Mouse (Mus musculus): ENCODE data around the gene Borcs7. TPM values are rescaled to one million over a fixed set of nuclear protein-coding genes. Genes with fewer than 3 reads are reported as not detected.

Gene Borcs7
- polyA plus RNA-seq, 1 experiment, result 5.3 TPM

- no peaks in the 10 kb centered on the region for H3K27me3 ChIP-seq (ENCODE audit: control insufficient read depth, insufficient read depth, insufficient read length)
- peaks cover 16% of the 10 kb centered on the region for H3K36me3 ChIP-seq (ENCODE audit: control insufficient read depth, insufficient read depth)
- TF ChIP-seq POLR2AphosphoS2 (IDR thresholded peaks at IDR 0.05; ENCODE audit: insufficient read length, low read depth), result peak; percentile 77
- TF ChIP-seq MYOG (IDR thresholded peaks at IDR 0.05; ENCODE audit: control insufficient read depth in 1 of 3, insufficient read depth in 1 of 3, insufficient read length in 2 of 3, low read depth in 2 of 3), result no peak
- no peaks in the 10 kb centered on the region for H3K79me2 ChIP-seq (ENCODE audit: control insufficient read depth, insufficient read depth)
- H3K4me2 ChIP-seq (ENCODE audit: low read depth), result no peak overlapping the region
- no peak overlapping the region for H3K4me3 ChIP-seq
- no peak overlapping the region for H3ac ChIP-seq (ENCODE audit: control insufficient read depth, insufficient read length)
Observed at GRCm38 (mm10) chr19:46658348-46658747, 31.4 kb upstream of the Borcs7 start.

GRCm38 (mm10) chr19:46658851-46659250 lies 30.9 kb upstream of the Borcs7 start:
- TF ChIP-seq SRF (IDR thresholded peaks at IDR 0.05; ENCODE audit: control insufficient read depth, insufficient read length, low read depth), result no peak
- no peak for TF ChIP-seq MYOD1 (IDR thresholded peaks at IDR 0.05; ENCODE audit: control insufficient read depth in 1 of 3, insufficient read length in 2 of 3, low read depth in 2 of 3)
- no peak for TF ChIP-seq TCF3 (IDR thresholded peaks at IDR 0.05; ENCODE audit: insufficient read length, low read depth)
- TF ChIP-seq CEBPB (IDR thresholded peaks at IDR 0.05; ENCODE audit: insufficient read depth, poor library complexity, severe bottlenecking), result no peak
- TF ChIP-seq MYOG (IDR thresholded peaks at IDR 0.05; ENCODE audit: control insufficient read depth in 1 of 3, insufficient read depth in 1 of 3, insufficient read length in 2 of 3, low read depth in 2 of 3), result no peak
- TF ChIP-seq TCF12 (IDR thresholded peaks at IDR 0.05; ENCODE audit: insufficient read depth, poor library complexity, severe bottlenecking), result no peak
- TF ChIP-seq E2F4 (IDR thresholded peaks at IDR 0.05; ENCODE audit: insufficient read depth), result no peak
- TF ChIP-seq POLR2AphosphoS2 (IDR thresholded peaks at IDR 0.05; ENCODE audit: insufficient read length, low read depth), result peak; percentile 24
- TF ChIP-seq USF1 (IDR thresholded peaks at IDR 0.05; ENCODE audit: low read depth), result no peak
- Histone ChIP-seq H3K4me2 (ENCODE audit: low read depth) (no peak overlapping the region), H3K36me3 (ENCODE audit: control insufficient read depth, insufficient read depth) (peaks cover 16% of the 10 kb centered on the region), H3K79me2 (ENCODE audit: control insufficient read depth, insufficient read depth) (no peaks in the 10 kb centered on the region), H3K27me3 (ENCODE audit: control insufficient read depth, insufficient read depth, insufficient read length) (no peaks in the 10 kb centered on the region), H3K4me3 (no peak overlapping the region), H3ac (ENCODE audit: control insufficient read depth, insufficient read length) (no peak overlapping the region)

- Histone ChIP-seq H3K4me3 (no peak overlapping the region), H3K4me2 (ENCODE audit: low read depth) (no peak overlapping the region), H3ac (ENCODE audit: control insufficient read depth, insufficient read length) (no peak overlapping the region), H3K27me3 (ENCODE audit: control insufficient read depth, insufficient read depth, insufficient read length) (no peaks in the 10 kb centered on the region), H3K79me2 (ENCODE audit: control insufficient read depth, insufficient read depth) (no peaks in the 10 kb centered on the region), H3K36me3 (ENCODE audit: control insufficient read depth, insufficient read depth) (peaks cover 3% of the 10 kb centered on the region)
- no peak for TF ChIP-seq TCF12 (IDR thresholded peaks at IDR 0.05; ENCODE audit: insufficient read depth, poor library complexity, severe bottlenecking)
Observed at GRCm38 (mm10) chr19:46661511-46661910, 28.2 kb upstream of the Borcs7 start.

- H3K27me3 ChIP-seq (ENCODE audit: control insufficient read depth, insufficient read depth, insufficient read length), result no peaks in the 10 kb centered on the region
- H3K36me3 ChIP-seq (ENCODE audit: control insufficient read depth, insufficient read depth), result no peaks in the 10 kb centered on the region
- no peaks in the 10 kb centered on the region for H3K79me2 ChIP-seq (ENCODE audit: control insufficient read depth, insufficient read depth)
- H3K4me3 ChIP-seq, result no peak overlapping the region
- no peak for TF ChIP-seq TCF3 (IDR thresholded peaks at IDR 0.05; ENCODE audit: insufficient read length, low read depth)
- TF ChIP-seq MYOD1 (IDR thresholded peaks at IDR 0.05; ENCODE audit: control insufficient read depth in 1 of 3, insufficient read length in 2 of 3, low read depth in 2 of 3), result no peak
- no peak for TF ChIP-seq POLR2AphosphoS2 (IDR thresholded peaks at IDR 0.05; ENCODE audit: insufficient read length, low read depth)
- no peak for TF ChIP-seq TCF12 (IDR thresholded peaks at IDR 0.05; ENCODE audit: insufficient read depth, poor library complexity, severe bottlenecking)
- TF ChIP-seq SRF (IDR thresholded peaks at IDR 0.05; ENCODE audit: control insufficient read depth, insufficient read length, low read depth), result no peak
- TF ChIP-seq USF1 (IDR thresholded peaks at IDR 0.05; ENCODE audit: low read depth), result no peak
- no peak for TF ChIP-seq POLR2A (IDR thresholded peaks at IDR 0.05; ENCODE audit: insufficient read length, low read depth)
- no peak for TF ChIP-seq CEBPB (IDR thresholded peaks at IDR 0.05; ENCODE audit: insufficient read depth, poor library complexity, severe bottlenecking)
- TF ChIP-seq REST (IDR thresholded peaks at IDR 0.05; ENCODE audit: insufficient read depth, insufficient read length), result no peak
- TF ChIP-seq MAX (IDR thresholded peaks at IDR 0.05; ENCODE audit: low read depth), result no peak
- TF ChIP-seq E2F4 (IDR thresholded peaks at IDR 0.05; ENCODE audit: insufficient read depth), result no peak
- no peak for TF ChIP-seq MYOG (IDR thresholded peaks at IDR 0.05; ENCODE audit: control insufficient read depth in 1 of 3, insufficient read depth in 1 of 3, insufficient read length in 2 of 3, low read depth in 2 of 3)
- no peak overlapping the region for H3ac ChIP-seq (ENCODE audit: control insufficient read depth, insufficient read length)
- H3K4me2 ChIP-seq (ENCODE audit: low read depth), result no peak overlapping the region
Observed at GRCm38 (mm10) chr19:46662214-46662613, 27.5 kb upstream of the Borcs7 start.

- no peak overlapping the region for H3K4me2 ChIP-seq (ENCODE audit: low read depth)
Observed at GRCm38 (mm10) chr19:46662784-46663183, 26.9 kb upstream of the Borcs7 start.

More at GRCm38 (mm10) chr19:46662784-46663183, 26.9 kb upstream of the Borcs7 start:
- Histone ChIP-seq H3K79me2 (ENCODE audit: control insufficient read depth, insufficient read depth) (no peaks in the 10 kb centered on the region), H3K36me3 (ENCODE audit: control insufficient read depth, insufficient read depth) (no peaks in the 10 kb centered on the region), H3ac (ENCODE audit: control insufficient read depth, insufficient read length) (no peak overlapping the region), H3K4me3 (no peak overlapping the region), H3K27me3 (ENCODE audit: control insufficient read depth, insufficient read depth, insufficient read length) (no peaks in the 10 kb centered on the region)
- no peak for TF ChIP-seq MAX (IDR thresholded peaks at IDR 0.05; ENCODE audit: low read depth)
- no peak for TF ChIP-seq TCF3 (IDR thresholded peaks at IDR 0.05; ENCODE audit: insufficient read length, low read depth)
- no peak for TF ChIP-seq SRF (IDR thresholded peaks at IDR 0.05; ENCODE audit: control insufficient read depth, insufficient read length, low read depth)
- no peak for TF ChIP-seq TCF12 (IDR thresholded peaks at IDR 0.05; ENCODE audit: insufficient read depth, poor library complexity, severe bottlenecking)
- TF ChIP-seq MYOG (IDR thresholded peaks at IDR 0.05; ENCODE audit: control insufficient read depth in 1 of 3, insufficient read depth in 1 of 3, insufficient read length in 2 of 3, low read depth in 2 of 3), result no peak
- TF ChIP-seq MYOD1 (IDR thresholded peaks at IDR 0.05; ENCODE audit: control insufficient read depth in 1 of 3, insufficient read length in 2 of 3, low read depth in 2 of 3), result no peak
- TF ChIP-seq E2F4 (IDR thresholded peaks at IDR 0.05; ENCODE audit: insufficient read depth), result no peak
- TF ChIP-seq POLR2AphosphoS2 (IDR thresholded peaks at IDR 0.05; ENCODE audit: insufficient read length, low read depth), result no peak
- TF ChIP-seq CEBPB (IDR thresholded peaks at IDR 0.05; ENCODE audit: insufficient read depth, poor library complexity, severe bottlenecking), result no peak
- no peak for TF ChIP-seq USF1 (IDR thresholded peaks at IDR 0.05; ENCODE audit: low read depth)
- TF ChIP-seq REST (IDR thresholded peaks at IDR 0.05; ENCODE audit: insufficient read depth, insufficient read length), result no peak
- no peak for TF ChIP-seq POLR2A (IDR thresholded peaks at IDR 0.05; ENCODE audit: insufficient read length, low read depth)

All from myocyte (in vitro differentiated cells).